Mouse (Mus musculus): Measurements from ENCODE around the gene Ifngr1. TPM values are rescaled to one million over a fixed set of nuclear protein-coding genes. Genes with fewer than 3 reads are reported as not detected.

Gene Ifngr1
- polyA plus RNA-seq, 1 experiment from 2014 or later = 23.1 TPM

Other genes starting within 250 kb of the Ifngr1 start
- gene Olig3, start 235.4 kb upstream of the Ifngr1 start, polyA plus RNA-seq (2015; fragmentation: Nextera tagmentation; extraction: Ambion mirVana) = 11.3 and 11.6 TPM in 2 replicates
- not detected in 2 replicates for gene Il22ra2, start 30.0 kb downstream of the Ifngr1 start, polyA plus RNA-seq (2015; fragmentation: Nextera tagmentation; extraction: Ambion mirVana)
- 0.58 and 0.82 TPM in 2 replicates for gene Il20ra, start 120.6 kb downstream of the Ifngr1 start, polyA plus RNA-seq (2015; fragmentation: Nextera tagmentation; extraction: Ambion mirVana)

Measured in hindbrain, embryonic 15.5 days (tissue).